ENCODE assay signal across 19 mouse cellular contexts in genomic region chr7:19486549-19486948, GRCm38 (mm10). TPM values are rescaled to one million over a fixed set of nuclear protein-coding genes. Genes with fewer than 3 reads are reported as not detected.
"Had no signal": no experiment of that assay in that cellular context is flagged by ENCODE, and none has a peak within 500 bp of the region (broad histone marks: within the 10 kb centered on the region; RNA-seq: fewer than 3 reads in every experiment).

No protein-coding gene starts in this region.

- ATAC-seq: midbrain, embryonic 16.5 days had no signal

- H3K27ac ChIP-seq: liver, embryonic 14.5 days; midbrain, embryonic 10.5 days; midbrain, embryonic 12.5 days; neural tube, embryonic 12.5 days; stomach, embryonic 15.5 days; stomach, postnatal 0 days had no signal

- H3K4me3 ChIP-seq: midbrain, embryonic 10.5 days; midbrain, embryonic 12.5 days; myocyte; neural tube, embryonic 12.5 days; stomach, embryonic 15.5 days had no signal

- DNase-seq: lung, adult 18-20 months; lung, embryonic 14.5 days; lung, postnatal 10 days; lung, postnatal 4 days; midbrain, embryonic 14.5 days; right cerebral cortex, postnatal 14 days; thymus, adult 2 months; thymus, postnatal 25 days; thymus, postnatal 4 days had no signal

- H3K36me3 ChIP-seq: midbrain, embryonic 10.5 days; midbrain, embryonic 12.5 days; neural tube, embryonic 12.5 days; stomach, embryonic 15.5 days had no signal

- H3K9me3 ChIP-seq: midbrain, embryonic 10.5 days; midbrain, embryonic 12.5 days; neural tube, embryonic 12.5 days; stomach, embryonic 15.5 days had no signal

RNA-seq across cellular contexts. Expression of gene Exoc3l2, which starts 23.4 kb away (rescaled TPM):
- total RNA-seq: neutrophil, adult 5-6 weeks had no signal
- polyA plus RNA-seq: myocyte had no signal

RNA-seq across cellular contexts. Expression of gene Nkpd1, which starts 31.1 kb away (rescaled TPM):
- total RNA-seq: neutrophil, adult 5-6 weeks had no signal
- polyA plus RNA-seq: liver, embryonic 16.5 days had no signal
